Mouse (Mus musculus) testis, adult 2 months (tissue): ENCODE measurements around the gene Rai2. TPM values are rescaled to one million over a fixed set of nuclear protein-coding genes. Genes with fewer than 3 reads are reported as not detected.

Source experiments
- H3K27ac ChIP-seq: fragments of 200-500 bp; 2 replicates; pipeline ENCODE4 v1.5.1; 2012; ENCODE audit warnings: low read depth, low read length; ENCODE audit not compliant: control insufficient read depth, insufficient read depth
- H3K27me3 ChIP-seq: fragments of 200-500 bp; 2 replicates; pipeline ENCODE4 v1.6.1; 2012; ENCODE audit warnings: mild to moderate bottlenecking, low read length, moderate library complexity; ENCODE audit not compliant: control insufficient read depth, insufficient read depth
- H3K36me3 ChIP-seq: fragments of 200-500 bp; 2 replicates; pipeline ENCODE4 v1.6.1; 2012; ENCODE audit warnings: mild to moderate bottlenecking, low read length; ENCODE audit not compliant: control insufficient read depth, insufficient read depth
- H3K4me1 ChIP-seq: fragments of 200-500 bp; 2 replicates; pipeline ENCODE4 v1.6.1; 2012; ENCODE audit warnings: low read length; ENCODE audit not compliant: control insufficient read depth, insufficient read depth
- H3K4me3 ChIP-seq: fragments of 200-500 bp; 2 replicates; pipeline ENCODE4 v1.5.1; 2012; ENCODE audit warnings: low read depth, mild to moderate bottlenecking, low read length, moderate library complexity, mixed read lengths; ENCODE audit not compliant: control insufficient read depth
- CTCF ChIP-seq: fragments of 200-500 bp; IDR thresholded peaks from 2 replicates; pipeline ENCODE4 v1.5.1; 2012; ENCODE audit warnings: low read depth, mild to moderate bottlenecking, inconsistent platforms, low read length, moderate library complexity; ENCODE audit not compliant: control insufficient read depth, insufficient read depth, insufficient replicate concordance
- POLR2A ChIP-seq: fragments of 200-500 bp; IDR thresholded peaks from 2 replicates; pipeline ENCODE4 v1.6.1; 2012; ENCODE audit warnings: low read depth, mild to moderate bottlenecking, inconsistent platforms, low read length, moderate library complexity; ENCODE audit not compliant: control insufficient read depth
- polyA plus RNA-seq: library from polyadenylated mRNA; depleted of rRNA; stranded (reverse); fragments of >200 nt; gene quantifications from 2 replicates; pipeline ENCODE4 v1.2.3, GENCODE M21; 2012

Rai2 gene
- polyA plus RNA-seq, 1 experiment: 3.7 TPM

- no peaks in the 10 kb centered on the region for H3K27me3 ChIP-seq
- no peaks in the 10 kb centered on the region for H3K36me3 ChIP-seq
- TF ChIP-seq POLR2A (no peak), CTCF (no peak)
- no peak overlapping the region for H3K27ac ChIP-seq
- no peaks in the 10 kb centered on the region for H3K4me1 ChIP-seq
- no peak overlapping the region for H3K4me3 ChIP-seq
Measured at GRCm38 (mm10) chrX:161726257-161726656, 9.4 kb downstream of the Rai2 start.

GRCm38 (mm10) chrX:161728507-161728906, 11.6 kb downstream of the Rai2 start:
- H3K27ac ChIP-seq: no peak overlapping the region
- H3K36me3 ChIP-seq: no peaks in the 10 kb centered on the region
- H3K27me3 ChIP-seq: no peaks in the 10 kb centered on the region
- H3K4me3 ChIP-seq: no peak overlapping the region
- TF ChIP-seq POLR2A (no peak), CTCF (no peak)
- H3K4me1 ChIP-seq: no peaks in the 10 kb centered on the region

DNA sequence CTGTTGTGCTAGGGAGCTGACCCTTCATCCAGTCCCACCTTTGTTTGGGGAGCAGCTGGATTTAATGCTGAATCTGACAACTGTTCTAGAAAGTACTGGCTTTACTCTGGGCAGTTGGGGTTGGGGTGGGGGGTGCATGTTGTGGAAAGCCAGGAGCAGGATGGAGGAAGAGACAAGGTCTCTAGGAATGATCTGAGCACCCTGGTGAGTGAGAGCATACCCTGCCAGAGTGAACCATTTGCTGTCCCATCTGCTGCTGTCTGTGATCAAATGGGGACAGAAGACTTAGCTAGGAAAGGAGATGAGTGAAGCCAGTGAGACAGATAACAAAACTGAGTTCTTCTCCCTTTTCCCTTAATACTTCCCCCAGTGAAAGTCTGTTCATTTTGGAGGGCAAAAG, 13.2 kb downstream of the Rai2 start:
- Histone ChIP-seq H3K36me3 (no peaks in the 10 kb centered on the region), H3K27me3 (no peaks in the 10 kb centered on the region), H3K4me1 (no peaks in the 10 kb centered on the region), H3K27ac (no peak overlapping the region), H3K4me3 (no peak overlapping the region)
- TF ChIP-seq CTCF (no peak), POLR2A (no peak)

- H3K4me3 ChIP-seq: no peak overlapping the region
- H3K36me3 ChIP-seq: no peaks in the 10 kb centered on the region
- H3K4me1 ChIP-seq: no peaks in the 10 kb centered on the region
- H3K27ac ChIP-seq: no peak overlapping the region
- TF ChIP-seq CTCF: no peak
- TF ChIP-seq POLR2A: no peak
- H3K27me3 ChIP-seq: no peaks in the 10 kb centered on the region
Measured at GRCm38 (mm10) chrX:161731859-161732258, 15.0 kb downstream of the Rai2 start.

GRCm38 (mm10) chrX:161733581-161734309, 16.9 kb downstream of the Rai2 start:
- no peaks in the 10 kb centered on the region for H3K27me3 ChIP-seq
- TF ChIP-seq POLR2A (no peak), CTCF (no peak)
- H3K4me3 ChIP-seq: no peak overlapping the region
- no peak overlapping the region for H3K27ac ChIP-seq
- no peaks in the 10 kb centered on the region for H3K4me1 ChIP-seq
- no peaks in the 10 kb centered on the region for H3K36me3 ChIP-seq

- Histone ChIP-seq H3K36me3 (no peaks in the 10 kb centered on the region), H3K27me3 (no peaks in the 10 kb centered on the region)
- TF ChIP-seq CTCF: no peak
- no peak for TF ChIP-seq POLR2A
Measured at GRCm38 (mm10) chrX:161734310-161734676, 17.4 kb downstream of the Rai2 start.

GRCm38 (mm10) chrX:161739374-161739773, 22.5 kb downstream of the Rai2 start:
- Histone ChIP-seq H3K27ac (no peak overlapping the region), H3K27me3 (no peaks in the 10 kb centered on the region), H3K36me3 (no peaks in the 10 kb centered on the region), H3K4me3 (no peak overlapping the region), H3K4me1 (no peaks in the 10 kb centered on the region)
- no peak for TF ChIP-seq POLR2A
- no peak for TF ChIP-seq CTCF

More at GRCm38 (mm10) chrX:161734310-161734676, 17.4 kb downstream of the Rai2 start:
- H3K27ac ChIP-seq: no peak overlapping the region
- no peak overlapping the region for H3K4me3 ChIP-seq
- no peaks in the 10 kb centered on the region for H3K4me1 ChIP-seq

- no peak for TF ChIP-seq CTCF
- TF ChIP-seq POLR2A: no peak
- Histone ChIP-seq H3K36me3 (no peaks in the 10 kb centered on the region), H3K27ac (no peak overlapping the region), H3K4me1 (no peaks in the 10 kb centered on the region), H3K27me3 (no peaks in the 10 kb centered on the region), H3K4me3 (no peak overlapping the region)
Measured at GRCm38 (mm10) chrX:161743080-161743479, 26.2 kb downstream of the Rai2 start.
